ENCODE assay signal across 8 mouse cellular contexts in genomic region chr13:94062349-94063111, GRCm38 (mm10). TPM values are rescaled to one million over a fixed set of nuclear protein-coding genes. Genes with fewer than 3 reads are reported as not detected.
A peak's percentile ranks its signal among the peaks of the same experiment; 100 is the strongest.
DNase-seq lines count a peak whose midpoint lies in the region; ATAC-seq lines count a peak whose summit lies in the region.

No protein-coding gene starts in this region.

- H3K4me3 ChIP-seq in midbrain, embryonic 10.5 days: peak overlapping the region; percentile 33
- no peak overlapping the region for H3K4me3 ChIP-seq in midbrain, embryonic 16.5 days (ENCODE audit: low read depth, low read length)
- no peak overlapping the region for H3K4me3 ChIP-seq in hindbrain, embryonic 15.5 days
- H3K4me3 ChIP-seq in liver, embryonic 12.5 days: 0 out of 2 replicates have a peak overlapping the region, but pooled peaks have one; percentile 11

- no peak overlapping the region for H3K4me2 ChIP-seq in midbrain, embryonic 16.5 days (ENCODE audit: low read length)
- peak overlapping the region; percentile 33 for H3K4me2 ChIP-seq in hindbrain, embryonic 15.5 days
- peak overlapping the region; percentile 56 for H3K4me2 ChIP-seq in liver, embryonic 12.5 days

- 18% methylated on average over 21 of the region's 21 CpGs for WGBS in midbrain, embryonic 10.5 days
- 15% methylated on average over 21 of the region's 21 CpGs for WGBS in midbrain, embryonic 16.5 days
- 20% methylated on average over 21 of the region's 21 CpGs for WGBS in hindbrain, embryonic 15.5 days
- 14% methylated on average over 21 of the region's 21 CpGs for WGBS in liver, embryonic 12.5 days (ENCODE audit: insufficient replicate concordance)

- H3K9me3 ChIP-seq in midbrain, embryonic 10.5 days (replicated peaks): 0 out of 2 replicates have a peak, but pooled peaks cover 5% of the 10 kb centered on the region
- H3K9me3 ChIP-seq in midbrain, embryonic 16.5 days (replicated peaks; ENCODE audit: control insufficient read depth, low read length, poor library complexity, severe bottlenecking): no peaks in the 10 kb centered on the region
- H3K9me3 ChIP-seq in hindbrain, embryonic 15.5 days: no peaks in the 10 kb centered on the region
- no peaks in the 10 kb centered on the region for H3K9me3 ChIP-seq in liver, embryonic 12.5 days (replicated peaks)

- peaks cover 93% of the 10 kb centered on the region for H3K27me3 ChIP-seq in midbrain, embryonic 10.5 days (ENCODE audit: low read depth, poor library complexity, severe bottlenecking)
- peaks cover 10% of the 10 kb centered on the region for H3K27me3 ChIP-seq in midbrain, embryonic 16.5 days (ENCODE audit: control insufficient read depth, insufficient read depth, low read depth, low read length)
- peaks cover 46% of the 10 kb centered on the region for H3K27me3 ChIP-seq in hindbrain, embryonic 15.5 days
- peaks cover 37% of the 10 kb centered on the region for H3K27me3 ChIP-seq in liver, embryonic 12.5 days (replicated peaks)

- H3K9ac ChIP-seq in midbrain, embryonic 16.5 days (ENCODE audit: low read depth, low read length): no peak overlapping the region
- no peak overlapping the region for H3K9ac ChIP-seq in hindbrain, embryonic 15.5 days
- no peak overlapping the region for H3K9ac ChIP-seq in liver, embryonic 12.5 days

- no peaks in the 10 kb centered on the region for H3K36me3 ChIP-seq in midbrain, embryonic 10.5 days
- H3K36me3 ChIP-seq in midbrain, embryonic 16.5 days (ENCODE audit: control insufficient read depth, insufficient read depth, low read length): no peaks in the 10 kb centered on the region
- H3K36me3 ChIP-seq in hindbrain, embryonic 15.5 days: no peaks in the 10 kb centered on the region
- no peaks in the 10 kb centered on the region for H3K36me3 ChIP-seq in liver, embryonic 12.5 days

- H3K27ac ChIP-seq in midbrain, embryonic 10.5 days (replicated peaks): no peak overlapping the region
- no peak overlapping the region for H3K27ac ChIP-seq in midbrain, embryonic 16.5 days (ENCODE audit: low read length)
- no peak overlapping the region for H3K27ac ChIP-seq in hindbrain, embryonic 15.5 days (replicated peaks)
- H3K27ac ChIP-seq in liver, embryonic 12.5 days: no peak overlapping the region

- no peak for DNase-seq in midbrain, embryonic 10.5 days (ENCODE audit: low spot score)
- peak; percentile 55 to 63 for DNase-seq in adrenal gland, postnatal 36 days
- peak; percentile 53 to 60 for DNase-seq in urinary bladder, postnatal 36 days (ENCODE audit: low spot score in 2 of 2)
- no peak for DNase-seq in left cerebral cortex, adult 11 months (ENCODE audit: low spot score)
- no peak for DNase-seq in layer of hippocampus, adult 8-10 months (ENCODE audit: low spot score in 2 of 2)

- H3K4me1 ChIP-seq in midbrain, embryonic 10.5 days: peaks cover 80% of the 10 kb centered on the region
- H3K4me1 ChIP-seq in midbrain, embryonic 16.5 days (ENCODE audit: control insufficient read depth, insufficient read depth, low read length): peaks cover 13% of the 10 kb centered on the region
- H3K4me1 ChIP-seq in hindbrain, embryonic 15.5 days (replicated peaks): peaks cover 26% of the 10 kb centered on the region
- H3K4me1 ChIP-seq in liver, embryonic 12.5 days: peaks cover 20% of the 10 kb centered on the region

- no peak for ATAC-seq in midbrain, embryonic 16.5 days
- no peak for ATAC-seq in hindbrain, embryonic 15.5 days (ENCODE audit: low FRiP score, low read depth)
- ATAC-seq in liver, embryonic 12.5 days: peak; percentile 47; the same call in 1 of the 2 replicates

RNA-seq across cellular contexts. Expression of gene Lhfpl2, which starts 4.9 kb away (rescaled TPM):
- 18.0 and 19.0 TPM in 2 replicates for polyA plus RNA-seq in midbrain, embryonic 10.5 days (2016; fragmentation: Nextera tagmentation; extraction: Ambion mirVana)
- polyA plus RNA-seq in midbrain, embryonic 16.5 days (2015; fragmentation: Nextera tagmentation; extraction: Ambion mirVana): 15.9 and 16.3 TPM in 2 replicates
- 10 to 100 TPM; 32.3 to 35.3 TPM for total RNA-seq in adrenal gland, postnatal 36 days (2021)
- polyA plus RNA-seq in hindbrain, embryonic 15.5 days (2015; fragmentation: Nextera tagmentation; extraction: Ambion mirVana): 20.0 and 21.0 TPM in 2 replicates
- polyA plus RNA-seq in liver, embryonic 12.5 days (2016; fragmentation: Nextera tagmentation; extraction: Ambion mirVana): 7.1 and 8.5 TPM in 2 replicates
- total RNA-seq in layer of hippocampus, adult 8-10 months (2022): 10 to 100 TPM; 23.6 to 34.1 (median 24.8) TPM

Comparison
In these comparisons a context has a peak if more than half of its experiments do, and no peak if none do; other contexts are left out.
1. H3K4me3 ChIP-seq: peak in midbrain, embryonic 10.5 days (single experiment) and liver, embryonic 12.5 days (single experiment); none in midbrain, embryonic 16.5 days (single experiment) and hindbrain, embryonic 15.5 days (single experiment).
2. DNase-seq: peak in adrenal gland, postnatal 36 days (2 of 2) and urinary bladder, postnatal 36 days (2 of 2); none in midbrain, embryonic 10.5 days (single experiment), left cerebral cortex, adult 11 months (single experiment) and layer of hippocampus, adult 8-10 months (0 of 2).